Mouse (Mus musculus): ENCODE data around the gene 6330409D20Rik.

- no peak for TF ChIP-seq CTCF (conservative IDR thresholded peaks at IDR 0.05; ENCODE audit: insufficient read depth, insufficient read length, low read depth, low read length)
- no peak for TF ChIP-seq POLR2A (IDR thresholded peaks at IDR 0.05; ENCODE audit: low read depth, low read length)
Observed at GRCm38 (mm10) chr2:32703046-32703445, 37.8 kb downstream of the 6330409D20Rik start.
